Mouse (Mus musculus): ENCODE data around the gene Fhit. TPM values are rescaled to one million over a fixed set of nuclear protein-coding genes. Genes with fewer than 3 reads are reported as not detected.
"Not testable (repeated sequence)": the region's sequence is repeated elsewhere in the genome, so short reads cannot be mapped to it uniquely, and the experiment has no call there.

The Fhit gene
- total RNA-seq (2021), result 1 to 10 TPM; 1.3 to 2.1 TPM
- long read RNA-seq, experiment 1, result 0 reads
- long read RNA-seq, experiment 2, result 0 reads

- DNase-seq, result peak; percentile 85 to 88
- intact Hi-C loops (cut with DNase I), result no loop called here
These were observed at the start of gene Fhit for GRCm38 (mm10) chr14:11161751-11162231. Gene Fhit, minus strand, starts transcription at chr14:11162035.

GRCm38 (mm10) chr14:11206786-11207185 is 45.0 kb upstream of the Fhit start:
- intact Hi-C loops (cut with DNase I), result no loop called here
- no peak for DNase-seq

- intact Hi-C loops (cut with DNase I), result no loop called here
- DNase-seq, result peak; percentile 46 to 57
These were observed 907 bp downstream of the Fhit start for GRCm38 (mm10) chr14:11160806-11161450.

- intact Hi-C loops (cut with DNase I), result no loop called here
- DNase-seq, result no peak
These were observed 2.2 kb downstream of the Fhit start for GRCm38 (mm10) chr14:11159641-11160040.

- no peak for DNase-seq
- intact Hi-C loops (cut with DNase I), result no loop called here
These were observed 2.8 kb downstream of the Fhit start for GRCm38 (mm10) chr14:11159021-11159420.

- intact Hi-C loops (cut with DNase I), result no loop called here
- no peak for DNase-seq
These were observed 4.1 kb downstream of the Fhit start for GRCm38 (mm10) chr14:11157741-11158140.

GRCm38 (mm10) chr14:11151634-11152321 is 10.1 kb downstream of the Fhit start:
- intact Hi-C loops (cut with DNase I), result no loop called here
- peak; percentile 72 to 81 for DNase-seq

- intact Hi-C loops (cut with DNase I), result no loop called here
These were observed 27.8 kb downstream of the Fhit start for GRCm38 (mm10) chr14:11133787-11134735.

GRCm38 (mm10) chr14:11132637-11133474 is 29.0 kb downstream of the Fhit start:
- no peak for DNase-seq
- intact Hi-C loops (cut with DNase I), result no loop called here

More at GRCm38 (mm10) chr14:11133787-11134735, 27.8 kb downstream of the Fhit start:
- DNase-seq, result no peak

- intact Hi-C loops (cut with DNase I), result no loop called here
These were observed 36.7 kb downstream of the Fhit start for GRCm38 (mm10) chr14:11125096-11125495.

GRCm38 (mm10) chr14:11119076-11119475 is 42.8 kb downstream of the Fhit start:
- DNase-seq, result no peak
- intact Hi-C loops (cut with DNase I), result no loop called here

More at GRCm38 (mm10) chr14:11125096-11125495, 36.7 kb downstream of the Fhit start:
- DNase-seq, result no peak

- intact Hi-C loops (cut with DNase I), result no loop called here
- no peak for DNase-seq
These were observed 76.2 kb downstream of the Fhit start for GRCm38 (mm10) chr14:11085596-11085995.

GRCm38 (mm10) chr14:11083946-11084345 is 77.9 kb downstream of the Fhit start:
- intact Hi-C loops (cut with DNase I), result no loop called here
- no peak for DNase-seq

- no peak for DNase-seq
- intact Hi-C loops (cut with DNase I), result no loop called here
These were observed 78.4 kb downstream of the Fhit start for GRCm38 (mm10) chr14:11083462-11083861.

GRCm38 (mm10) chr14:11063594-11063993 is 98.2 kb downstream of the Fhit start:
- DNase-seq, result no peak
- intact Hi-C loops (cut with DNase I), result no loop called here

GRCm38 (mm10) chr14:11060221-11060620 is 101.6 kb downstream of the Fhit start:
- DNase-seq, result no peak
- intact Hi-C loops (cut with DNase I), result no loop called here

GRCm38 (mm10) chr14:11039503-11040300 is 122.1 kb downstream of the Fhit start:
- DNase-seq; intact Hi-C loops (cut with DNase I): not testable (repeated sequence)

- DNase-seq, result no peak
- intact Hi-C loops (cut with DNase I), result no loop called here
These were observed 140.4 kb downstream of the Fhit start for GRCm38 (mm10) chr14:11021391-11021790.

- no peak for DNase-seq
- intact Hi-C loops (cut with DNase I), result no loop called here
These were observed 183.2 kb downstream of the Fhit start for GRCm38 (mm10) chr14:10978651-10979050.
